ENCODE assay signal across 13 mouse cellular contexts in genomic region chr19:41835407-41835806, GRCm38 (mm10). TPM values are rescaled to one million over a fixed set of nuclear protein-coding genes. Genes with fewer than 3 reads are reported as not detected.
A peak's percentile ranks its signal among the peaks of the same experiment; 100 is the strongest.
DNase-seq lines count a peak whose midpoint lies in the region; ATAC-seq and TF ChIP-seq lines count a peak whose summit lies in the region.
"Had no signal": no experiment of that assay in that cellular context is flagged by ENCODE, and none has a peak within 500 bp of the region (broad histone marks: within the 10 kb centered on the region; RNA-seq: fewer than 3 reads in every experiment).

No protein-coding gene starts in this region.

- H3K4me3 ChIP-seq in heart, embryonic 13.5 days = peak overlapping the region; percentile 17
- H3K4me3 ChIP-seq in stomach, embryonic 15.5 days (replicated peaks) = no peak overlapping the region
- H3K4me3 ChIP-seq in stomach, postnatal 0 days (ENCODE audit: low read depth, low read length) = no peak overlapping the region
- 0 out of 2 replicates have a peak overlapping the region, but pooled peaks have one; percentile 34 for H3K4me3 ChIP-seq in midbrain, embryonic 10.5 days
- H3K4me3 ChIP-seq: gastrocnemius, adult 2 months; limb, embryonic 13.5 days had no signal

- H3K9ac ChIP-seq in heart, embryonic 13.5 days = peak overlapping the region; percentile 3; the same call in 1 of the 2 replicates
- no peak overlapping the region for H3K9ac ChIP-seq in stomach, embryonic 15.5 days
- no peak overlapping the region for H3K9ac ChIP-seq in stomach, postnatal 0 days (ENCODE audit: low read length)

- H3K27me3 ChIP-seq in heart, embryonic 13.5 days (replicated peaks) = peaks cover 24% of the 10 kb centered on the region
- 0 out of 2 replicates have a peak, but pooled peaks cover 4% of the 10 kb centered on the region for H3K27me3 ChIP-seq in stomach, embryonic 15.5 days (replicated peaks)
- no peaks in the 10 kb centered on the region for H3K27me3 ChIP-seq in stomach, postnatal 0 days (ENCODE audit: control insufficient read depth, insufficient read depth, low read length)
- peaks cover 41% of the 10 kb centered on the region for H3K27me3 ChIP-seq in midbrain, embryonic 10.5 days (ENCODE audit: low read depth, poor library complexity, severe bottlenecking)

- DNase-seq in heart, adult 9 months (ENCODE audit: low spot score in 2 of 2) = no peak
- DNase-seq in stomach, postnatal 0 days (ENCODE audit: low spot score) = no peak
- DNase-seq in midbrain, embryonic 10.5 days (ENCODE audit: low spot score) = no peak
- DNase-seq in right cerebral cortex, adult 2 months (ENCODE audit: low spot score in 2 of 2) = no peak
- DNase-seq in thymus, adult 18-20 months = no peak
- no peak for DNase-seq in layer of hippocampus, adult 18-20 months (ENCODE audit: low spot score in 2 of 2)
- DNase-seq: cerebellum, adult 8-10 months; gastrocnemius, adult 2 months had no signal

- H3K4me2 ChIP-seq in heart, embryonic 13.5 days = peak overlapping the region; percentile 58
- H3K4me2 ChIP-seq in stomach, embryonic 15.5 days = peak overlapping the region; percentile 19; the same call in 1 of the 2 replicates
- H3K4me2 ChIP-seq in stomach, postnatal 0 days (replicated peaks; ENCODE audit: low read depth) = no peak overlapping the region

- peak overlapping the region; percentile 55 for H3K27ac ChIP-seq in heart, embryonic 13.5 days (replicated peaks)
- no peak overlapping the region; the same call in 1 of the 2 replicates for H3K27ac ChIP-seq in stomach, embryonic 15.5 days
- H3K27ac ChIP-seq in stomach, postnatal 0 days (replicated peaks) = no peak overlapping the region
- H3K27ac ChIP-seq in midbrain, embryonic 10.5 days (replicated peaks) = no peak overlapping the region
- H3K27ac ChIP-seq: gastrocnemius, adult 2 months; limb, embryonic 13.5 days; macrophage had no signal

- H3K36me3 ChIP-seq in heart, embryonic 13.5 days = no peaks in the 10 kb centered on the region
- H3K36me3 ChIP-seq in stomach, embryonic 15.5 days = no peaks in the 10 kb centered on the region
- no peaks in the 10 kb centered on the region for H3K36me3 ChIP-seq in stomach, postnatal 0 days (ENCODE audit: control insufficient read depth, insufficient read depth, low read length)
- H3K36me3 ChIP-seq in midbrain, embryonic 10.5 days = no peaks in the 10 kb centered on the region
- H3K36me3 ChIP-seq: limb, embryonic 13.5 days had no signal

- no peak for TF ChIP-seq CTCF in stomach, postnatal 0 days (IDR thresholded peaks at IDR 0.05; ENCODE audit: low read depth)

- H3K9me3 ChIP-seq in heart, embryonic 13.5 days = no peaks in the 10 kb centered on the region
- H3K9me3 ChIP-seq in stomach, embryonic 15.5 days = no peaks in the 10 kb centered on the region
- no peaks in the 10 kb centered on the region for H3K9me3 ChIP-seq in stomach, postnatal 0 days (ENCODE audit: control insufficient read depth, low read length)
- H3K9me3 ChIP-seq in midbrain, embryonic 10.5 days (replicated peaks) = no peaks in the 10 kb centered on the region
- H3K9me3 ChIP-seq: limb, embryonic 13.5 days had no signal

- H3K4me1 ChIP-seq in heart, embryonic 13.5 days = peaks cover 55% of the 10 kb centered on the region
- H3K4me1 ChIP-seq in stomach, embryonic 15.5 days = peaks cover 23% of the 10 kb centered on the region; the same call in 1 of the 2 replicates
- H3K4me1 ChIP-seq in stomach, postnatal 0 days (replicated peaks; ENCODE audit: control insufficient read depth, insufficient read depth) = no peaks in the 10 kb centered on the region
- peaks cover 52% of the 10 kb centered on the region for H3K4me1 ChIP-seq in midbrain, embryonic 10.5 days

- ATAC-seq in heart, embryonic 13.5 days (ENCODE audit: extremely low read depth, insufficient number of reproducible peaks, low FRiP score, low TSS enrichment) = no peak
- ATAC-seq in stomach, embryonic 15.5 days (ENCODE audit: insufficient read depth, low FRiP score, low read depth) = no peak
- no peak for ATAC-seq in stomach, postnatal 0 days (ENCODE audit: low FRiP score, low TSS enrichment)
- ATAC-seq: Patski had no signal

- TF ChIP-seq EP300 in stomach, postnatal 0 days (optimal IDR thresholded peaks at IDR 0.05) = no peak

- 49% methylated on average over 6 of the region's 6 CpGs for WGBS in heart, embryonic 13.5 days
- 50% methylated on average over 6 of the region's 6 CpGs for WGBS in stomach, embryonic 15.5 days
- 58% methylated on average over 6 of the region's 6 CpGs for WGBS in stomach, postnatal 0 days
- WGBS in midbrain, embryonic 10.5 days = 52% methylated on average over 6 of the region's 6 CpGs

RNA-seq across cellular contexts. Expression of gene Frat1, which starts 5.6 kb away (rescaled TPM):
- polyA plus RNA-seq in heart, embryonic 13.5 days (2015; fragmentation: Nextera tagmentation; extraction: Ambion mirVana) = 2.1 and 2.2 TPM in 2 replicates
- 12.3 and 14.1 TPM in 2 replicates for polyA plus RNA-seq in stomach, embryonic 15.5 days (2015; fragmentation: Nextera tagmentation; extraction: Ambion mirVana)
- polyA plus RNA-seq in stomach, postnatal 0 days (2015; fragmentation: Nextera tagmentation; extraction: Ambion mirVana) = 9.3 and 9.8 TPM in 2 replicates
- 10.3 and 11.9 TPM in 2 replicates for polyA plus RNA-seq in midbrain, embryonic 10.5 days (2016; fragmentation: Nextera tagmentation; extraction: Ambion mirVana)
- 10 to 100 TPM; 17.8 to 22.3 TPM for total RNA-seq in layer of hippocampus, adult 18-20 months (2021)

RNA-seq across cellular contexts. Expression of gene Frat2, which starts 12.5 kb away (rescaled TPM):
- 1.6 and 2.1 TPM in 2 replicates for polyA plus RNA-seq in heart, embryonic 13.5 days (2015; fragmentation: Nextera tagmentation; extraction: Ambion mirVana)
- 6.9 and 9.0 TPM in 2 replicates for polyA plus RNA-seq in stomach, embryonic 15.5 days (2015; fragmentation: Nextera tagmentation; extraction: Ambion mirVana)
- polyA plus RNA-seq in stomach, postnatal 0 days (2015; fragmentation: Nextera tagmentation; extraction: Ambion mirVana) = 3.5 and 4.3 TPM in 2 replicates
- 5.4 and 6.5 TPM in 2 replicates for polyA plus RNA-seq in midbrain, embryonic 10.5 days (2016; fragmentation: Nextera tagmentation; extraction: Ambion mirVana)
- 10 to 100 TPM; 12.9 to 13.1 TPM for total RNA-seq in layer of hippocampus, adult 18-20 months (2021)

RNA-seq across cellular contexts. Expression of gene Arhgap19, which starts 33.6 kb away (rescaled TPM):
- polyA plus RNA-seq in heart, embryonic 13.5 days (2015; fragmentation: Nextera tagmentation; extraction: Ambion mirVana) = 11.9 and 13.4 TPM in 2 replicates
- 19.1 and 20.8 TPM in 2 replicates for polyA plus RNA-seq in stomach, embryonic 15.5 days (2015; fragmentation: Nextera tagmentation; extraction: Ambion mirVana)
- polyA plus RNA-seq in stomach, postnatal 0 days (2015; fragmentation: Nextera tagmentation; extraction: Ambion mirVana) = 2.7 and 3.5 TPM in 2 replicates
- 38.1 and 39.5 TPM in 2 replicates for polyA plus RNA-seq in midbrain, embryonic 10.5 days (2016; fragmentation: Nextera tagmentation; extraction: Ambion mirVana)
- 1 to 10 TPM; 2.6 to 2.9 TPM for total RNA-seq in layer of hippocampus, adult 18-20 months (2021)

Comparison
In these comparisons a context has a peak if more than half of its experiments do, and no peak if none do; other contexts are left out.
1. H3K4me3 ChIP-seq: peak in heart, embryonic 13.5 days (single experiment) and midbrain, embryonic 10.5 days (single experiment); none in stomach, embryonic 15.5 days (single experiment) and stomach, postnatal 0 days (single experiment).